Mouse (Mus musculus): ENCODE measurements around the gene Ptpre. TPM values are rescaled to one million over a fixed set of nuclear protein-coding genes. Genes with fewer than 3 reads are reported as not detected.
A peak's percentile ranks its signal among the peaks of the same experiment; 100 is the strongest.

Gene Ptpre
- polyA plus RNA-seq, 2 experiments, result 1.8 to 1.9 TPM

DNA sequence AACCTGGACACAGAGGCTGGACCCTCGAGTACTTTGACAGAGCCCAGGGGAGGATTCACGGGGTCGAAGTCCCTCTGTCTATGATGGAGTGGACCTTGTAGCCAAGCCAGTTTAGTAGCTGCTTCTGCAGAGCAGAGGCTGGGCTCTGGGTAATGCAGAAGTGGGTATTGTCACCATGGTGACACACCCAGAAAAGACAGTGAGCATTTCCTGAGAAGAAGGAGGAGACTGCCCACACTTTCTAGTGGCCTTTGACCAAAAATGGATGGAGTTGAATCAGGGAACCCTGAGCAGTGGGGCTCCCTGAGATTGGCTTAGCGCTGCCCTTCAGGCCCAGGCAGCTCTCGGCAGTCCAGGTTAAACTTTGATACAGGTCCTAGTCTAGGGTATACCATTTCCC lies 112.8 kb downstream of the Ptpre start:
- DNase-seq (ENCODE audit: low read depth in 3 of 3, low spot score in 3 of 3) (no peak), ATAC-seq (ENCODE audit: insufficient read depth) (no peak)
- Histone ChIP-seq H3K27me3 (ENCODE audit: control insufficient read depth, insufficient read depth, low read length) (no peaks in the 10 kb centered on the region), H3K9ac (replicated peaks) (no peak overlapping the region), H3K36me3 (replicated peaks; ENCODE audit: control insufficient read depth, insufficient read depth, low read depth) (no peaks in the 10 kb centered on the region), H3K4me3 (ENCODE audit: insufficient read depth in 1 of 2, low read depth in 2 of 2, low read length in 2 of 2) (no peak overlapping the region), H3K4me1 (replicated peaks; ENCODE audit: control insufficient read depth in 2 of 2, insufficient read depth in 2 of 2, low read length in 1 of 2) (no peaks in the 10 kb centered on the region; a peak in 1 of 4 replicates), H3K27ac (no peak overlapping the region), H3K4me2 (ENCODE audit: low read depth) (no peak overlapping the region), H3K9me3 (ENCODE audit: control insufficient read depth, low read length) (no peaks in the 10 kb centered on the region)
- 62% methylated on average over 5 of the region's 5 CpGs for WGBS (ENCODE audit: insufficient replicate concordance)
- no peak for TF ChIP-seq EP300 (IDR thresholded peaks at IDR 0.05; ENCODE audit: low read depth)
- no peak for TF ChIP-seq CTCF (IDR thresholded peaks at IDR 0.05; ENCODE audit: low read depth)

DNA sequence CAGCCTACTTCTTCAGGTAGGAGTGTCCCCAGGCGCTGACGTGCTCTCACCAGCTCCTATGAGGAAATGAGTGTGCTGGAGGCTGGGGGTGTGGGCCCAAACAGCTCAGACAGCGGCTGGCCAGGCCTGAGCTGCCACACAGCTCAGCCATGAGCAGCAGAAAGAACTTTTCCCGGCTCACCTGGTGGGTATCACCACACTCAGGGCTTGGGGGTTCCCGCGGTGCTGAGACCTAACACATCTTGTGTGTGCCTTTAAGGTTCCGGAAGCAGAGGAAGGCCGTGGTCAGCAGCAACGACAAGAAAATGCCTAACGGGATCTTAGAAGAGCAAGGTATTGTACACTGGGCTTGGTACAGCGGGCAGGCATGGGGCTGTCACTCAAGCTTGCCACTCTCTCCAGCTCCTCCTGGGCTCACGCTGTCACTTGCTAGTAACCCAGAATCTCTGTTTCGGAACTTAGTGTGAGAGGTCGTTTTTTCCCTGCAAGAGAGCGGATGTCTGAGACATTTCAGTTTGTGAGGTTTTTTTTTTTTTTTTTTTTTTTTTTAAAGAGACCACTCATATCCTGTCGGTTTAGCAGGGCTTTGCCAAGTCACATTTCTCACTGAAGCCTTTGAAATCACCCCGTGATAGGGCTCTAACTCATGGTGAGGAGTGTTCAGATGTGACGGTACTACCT lies 114.7 kb downstream of the Ptpre start:
- no peaks in the 10 kb centered on the region; a peak in 1 of 4 replicates for H3K4me1 ChIP-seq (replicated peaks; ENCODE audit: control insufficient read depth in 2 of 2, insufficient read depth in 2 of 2, low read length in 1 of 2)
- 0 out of 2 replicates have a peak overlapping the region, but pooled peaks have one; percentile 2 for H3K4me2 ChIP-seq (ENCODE audit: low read depth)
- no peak overlapping the region for H3K9ac ChIP-seq (replicated peaks)
- H3K4me3 ChIP-seq (ENCODE audit: insufficient read depth in 1 of 2, low read depth in 2 of 2, low read length in 2 of 2), result peak overlapping the region; percentile 32; a peak in 3 of 4 replicates
- no peaks in the 10 kb centered on the region for H3K27me3 ChIP-seq (ENCODE audit: control insufficient read depth, insufficient read depth, low read length)
- no peaks in the 10 kb centered on the region for H3K9me3 ChIP-seq (ENCODE audit: control insufficient read depth, low read length)
- DNase-seq (ENCODE audit: low read depth in 3 of 3, low spot score in 3 of 3) (no peak), ATAC-seq (ENCODE audit: insufficient read depth) (no peak)
- no peak overlapping the region for H3K27ac ChIP-seq
- TF ChIP-seq CTCF (IDR thresholded peaks at IDR 0.05; ENCODE audit: low read depth), result no peak
- no peak for TF ChIP-seq EP300 (IDR thresholded peaks at IDR 0.05; ENCODE audit: low read depth)
- 51% methylated on average over 18 of the region's 18 CpGs for WGBS (ENCODE audit: insufficient replicate concordance)
- H3K36me3 ChIP-seq (replicated peaks; ENCODE audit: control insufficient read depth, insufficient read depth, low read depth), result no peaks in the 10 kb centered on the region

DNA sequence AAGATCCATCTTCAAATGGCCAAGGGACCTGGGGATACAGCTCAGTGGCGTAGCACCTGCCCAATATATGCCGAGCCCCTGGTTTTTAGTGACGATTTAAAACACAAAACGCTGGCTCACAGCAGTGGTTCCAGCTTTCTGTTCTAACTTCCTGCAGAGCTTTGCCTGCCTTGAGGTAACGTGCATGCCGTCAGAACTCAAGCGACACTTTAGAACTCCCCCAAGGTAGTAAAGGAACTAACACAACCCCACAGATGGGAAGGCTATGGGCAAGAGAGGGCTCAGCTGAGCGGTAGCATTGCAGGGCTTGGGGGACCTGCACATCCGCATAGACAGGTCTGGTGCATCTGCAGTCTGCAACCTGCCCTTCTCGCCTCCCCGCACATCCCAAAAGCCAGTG lies 115.5 kb downstream of the Ptpre start:
- no peaks in the 10 kb centered on the region for H3K9me3 ChIP-seq (ENCODE audit: control insufficient read depth, low read length)
- TF ChIP-seq CTCF (IDR thresholded peaks at IDR 0.05; ENCODE audit: low read depth), result no peak
- TF ChIP-seq EP300 (IDR thresholded peaks at IDR 0.05; ENCODE audit: low read depth), result no peak
- WGBS (ENCODE audit: insufficient replicate concordance), result 69% methylated on average over 11 of the region's 11 CpGs
- no peaks in the 10 kb centered on the region for H3K36me3 ChIP-seq (replicated peaks; ENCODE audit: control insufficient read depth, insufficient read depth, low read depth)
- H3K4me3 ChIP-seq (ENCODE audit: insufficient read depth in 1 of 2, low read depth in 2 of 2, low read length in 2 of 2), result no peak overlapping the region
- ATAC-seq (ENCODE audit: insufficient read depth) (no peak), DNase-seq (ENCODE audit: low read depth in 3 of 3, low spot score in 3 of 3) (no peak)
- H3K4me1 ChIP-seq (replicated peaks; ENCODE audit: control insufficient read depth in 2 of 2, insufficient read depth in 2 of 2, low read length in 1 of 2), result no peaks in the 10 kb centered on the region; a peak in 1 of 4 replicates
- no peak overlapping the region for H3K9ac ChIP-seq (replicated peaks)
- H3K27ac ChIP-seq, result no peak overlapping the region
- no peaks in the 10 kb centered on the region for H3K27me3 ChIP-seq (ENCODE audit: control insufficient read depth, insufficient read depth, low read length)
- H3K4me2 ChIP-seq (ENCODE audit: low read depth), result no peak overlapping the region

DNA sequence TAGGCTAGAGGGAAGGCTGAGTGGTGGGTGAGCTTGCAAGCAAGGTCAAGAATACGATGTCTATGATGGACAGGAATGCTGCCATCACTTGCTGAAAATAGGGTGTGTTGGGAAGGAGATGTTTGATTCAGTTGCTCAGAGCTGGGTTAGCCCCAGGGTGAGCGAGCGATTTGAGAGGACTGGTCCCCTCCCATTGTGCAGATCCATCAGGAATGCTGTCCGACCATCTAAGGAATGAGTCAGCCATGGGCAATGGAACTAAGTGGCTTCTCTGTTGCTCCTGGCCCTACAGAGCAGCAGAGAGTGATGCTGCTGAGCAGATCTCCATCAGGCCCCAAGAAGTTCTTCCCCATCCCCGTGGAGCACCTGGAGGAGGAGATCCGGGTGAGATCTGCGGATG lies 116.3 kb downstream of the Ptpre start:
- H3K27me3 ChIP-seq (ENCODE audit: control insufficient read depth, insufficient read depth, low read length), result no peaks in the 10 kb centered on the region
- H3K36me3 ChIP-seq (replicated peaks; ENCODE audit: control insufficient read depth, insufficient read depth, low read depth), result no peaks in the 10 kb centered on the region
- H3K4me3 ChIP-seq (ENCODE audit: insufficient read depth in 1 of 2, low read depth in 2 of 2, low read length in 2 of 2), result no peak overlapping the region
- no peak overlapping the region for H3K9ac ChIP-seq (replicated peaks)
- no peak overlapping the region for H3K4me2 ChIP-seq (ENCODE audit: low read depth)
- ATAC-seq (ENCODE audit: insufficient read depth), result no peak
- no peaks in the 10 kb centered on the region for H3K9me3 ChIP-seq (ENCODE audit: control insufficient read depth, low read length)
- H3K4me1 ChIP-seq (replicated peaks; ENCODE audit: control insufficient read depth in 2 of 2, insufficient read depth in 2 of 2, low read length in 1 of 2), result no peaks in the 10 kb centered on the region; a peak in 1 of 4 replicates
- TF ChIP-seq EP300 (IDR thresholded peaks at IDR 0.05; ENCODE audit: low read depth) (no peak), CTCF (IDR thresholded peaks at IDR 0.05; ENCODE audit: low read depth) (no peak)
- H3K27ac ChIP-seq, result no peak overlapping the region
- WGBS (ENCODE audit: insufficient replicate concordance), result 81% methylated on average over 7 of the region's 7 CpGs
- DNase-seq (ENCODE audit: low read depth in 3 of 3, low spot score in 3 of 3), result no peak

DNA sequence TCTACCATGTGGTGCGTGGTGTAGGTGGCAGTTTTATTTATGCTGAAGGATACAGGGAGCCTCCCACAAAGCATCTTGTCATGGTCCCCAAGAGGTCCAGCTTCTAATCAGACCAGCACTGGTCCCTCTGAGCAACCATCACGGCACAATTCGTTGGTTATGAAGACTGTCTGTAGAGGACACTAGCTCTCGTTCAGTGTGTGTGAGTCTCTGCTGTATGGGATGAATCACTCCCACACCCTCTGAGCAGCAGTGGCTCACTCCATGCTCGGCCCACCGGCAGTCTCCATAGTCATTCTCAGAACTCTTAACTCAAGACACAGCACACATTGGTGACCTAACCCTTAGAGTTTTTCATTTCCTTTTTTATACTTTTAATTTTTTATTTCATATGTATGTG lies 117.0 kb downstream of the Ptpre start:
- TF ChIP-seq EP300 (IDR thresholded peaks at IDR 0.05; ENCODE audit: low read depth) (no peak), CTCF (IDR thresholded peaks at IDR 0.05; ENCODE audit: low read depth) (no peak)
- Histone ChIP-seq H3K4me2 (ENCODE audit: low read depth) (no peak overlapping the region), H3K4me1 (replicated peaks; ENCODE audit: control insufficient read depth in 2 of 2, insufficient read depth in 2 of 2, low read length in 1 of 2) (no peaks in the 10 kb centered on the region; a peak in 1 of 4 replicates), H3K4me3 (ENCODE audit: insufficient read depth in 1 of 2, low read depth in 2 of 2, low read length in 2 of 2) (no peak overlapping the region), H3K9me3 (ENCODE audit: control insufficient read depth, low read length) (no peaks in the 10 kb centered on the region), H3K36me3 (replicated peaks; ENCODE audit: control insufficient read depth, insufficient read depth, low read depth) (no peaks in the 10 kb centered on the region), H3K9ac (replicated peaks) (no peak overlapping the region), H3K27me3 (ENCODE audit: control insufficient read depth, insufficient read depth, low read length) (no peaks in the 10 kb centered on the region), H3K27ac (no peak overlapping the region)
- DNase-seq (ENCODE audit: low read depth in 3 of 3, low spot score in 3 of 3) (no peak), ATAC-seq (ENCODE audit: insufficient read depth) (no peak)
- 74% methylated on average over 6 of the region's 6 CpGs for WGBS (ENCODE audit: insufficient replicate concordance)

Measured in liver, embryonic 14.5 days (tissue).